8 mouse cellular contexts compared by ENCODE assay signal in the genomic region with DNA sequence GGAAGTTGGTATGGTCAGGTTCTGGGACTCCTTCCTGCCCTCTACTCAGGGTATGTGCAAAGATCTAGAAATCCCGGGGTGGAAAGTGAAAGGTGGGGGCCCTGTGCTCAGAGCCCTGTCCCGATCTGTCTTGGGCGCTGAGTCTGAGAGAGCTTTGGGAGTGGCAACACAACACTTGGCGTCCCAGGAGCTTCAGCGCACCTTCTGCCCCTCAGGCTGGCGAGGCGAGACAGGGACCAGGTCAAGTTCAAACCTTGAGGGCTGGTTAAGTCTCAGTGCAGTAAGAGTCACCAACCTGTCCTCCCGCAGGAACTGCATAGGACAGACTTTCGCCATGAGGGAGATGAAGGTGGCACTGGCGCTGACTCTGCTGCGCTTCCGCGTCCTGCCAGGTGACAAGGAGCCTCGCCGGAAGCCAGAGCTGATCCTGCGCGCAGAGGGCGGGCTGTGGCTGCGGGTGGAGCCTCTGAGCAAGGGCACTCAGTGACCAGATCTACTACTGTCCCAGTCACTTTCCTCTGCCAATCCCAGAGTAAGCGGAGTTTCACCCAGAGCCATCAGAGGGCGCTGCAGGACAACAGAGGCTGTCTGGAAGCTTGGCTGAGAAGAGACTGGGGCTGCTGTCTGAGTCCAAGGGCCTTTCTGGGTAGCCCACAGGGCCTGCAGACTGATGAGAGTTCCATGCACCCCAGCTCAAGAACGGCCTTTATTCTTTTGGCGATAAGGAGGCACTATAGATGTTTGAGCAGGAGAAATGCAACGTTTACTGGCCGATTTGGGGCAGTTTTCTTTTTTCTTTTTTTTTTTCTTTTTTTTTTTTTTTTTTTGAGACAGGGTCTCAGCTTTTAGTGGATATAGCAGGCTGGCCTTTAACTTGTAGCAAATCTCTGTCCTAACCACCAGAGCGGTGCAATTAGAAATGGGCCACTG. TPM values are rescaled to one million over a fixed set of nuclear protein-coding genes. Genes with fewer than 3 reads are reported as not detected.
DNase-seq lines count a peak whose midpoint lies in the region; ATAC-seq and TF ChIP-seq lines count a peak whose summit lies in the region.

No protein-coding gene starts in this region.

- peak overlapping the region; percentile 76 for H3K4me2 ChIP-seq in heart, embryonic 12.5 days
- peak overlapping the region; percentile 52 for H3K4me2 ChIP-seq in kidney, postnatal 0 days (ENCODE audit: low read length)

- peaks cover 11% of the 10 kb centered on the region for H3K4me1 ChIP-seq in erythroblast, embryonic 14.5 days (ENCODE audit: control insufficient read depth)
- peaks cover 7% of the 10 kb centered on the region; the same call in 1 of the 2 replicates for H3K4me1 ChIP-seq in heart, embryonic 12.5 days (replicated peaks)
- H3K4me1 ChIP-seq in kidney, postnatal 0 days (replicated peaks; ENCODE audit: insufficient read depth, low read length): no peaks in the 10 kb centered on the region
- H3K4me1 ChIP-seq in liver, adult 2 months (ENCODE audit: control insufficient read depth, insufficient read depth, low read length): no peaks in the 10 kb centered on the region; the same call in 1 of the 2 replicates

- H3K79me2 ChIP-seq in liver, adult 2 months (ENCODE audit: control insufficient read depth, insufficient read depth, low read length): no peaks in the 10 kb centered on the region

- H3K9ac ChIP-seq in heart, embryonic 12.5 days: peak overlapping the region; percentile 70
- H3K9ac ChIP-seq in kidney, postnatal 0 days (ENCODE audit: low read depth, low read length): peak overlapping the region; percentile 46; the same call in 1 of the 2 replicates
- 0 out of 2 replicates have a peak overlapping the region, but pooled peaks have one; percentile 26 for H3K9ac ChIP-seq in liver, adult 2 months (ENCODE audit: low read depth, low read length)

- ATAC-seq in heart, embryonic 12.5 days (ENCODE audit: insufficient number of reproducible peaks, low FRiP score): peak; percentile 78
- peak; percentile 90 for ATAC-seq in kidney, postnatal 0 days (replicated peaks; ENCODE audit: low FRiP score, low read depth)
- peak; percentile 85 for ATAC-seq in monocyte, adult 5-6 weeks (replicated peaks; ENCODE audit: insufficient number of reproducible peaks, low FRiP score, low TSS enrichment, poor library complexity, severe bottlenecking)

- TF ChIP-seq CTCF in kidney, postnatal 0 days (IDR thresholded peaks at IDR 0.05; ENCODE audit: low read depth): peak; percentile 94
- peak; percentile 84 for TF ChIP-seq CTCF in liver, adult 2 months (IDR thresholded peaks at IDR 0.05; ENCODE audit: low read depth, low read length)

- H3K27ac ChIP-seq in heart, embryonic 12.5 days (ENCODE audit: poor library complexity, severe bottlenecking): 0 out of 2 replicates have a peak overlapping the region, but pooled peaks have one; percentile 1
- no peak overlapping the region for H3K27ac ChIP-seq in kidney, postnatal 0 days
- H3K27ac ChIP-seq in liver, adult 2 months (replicated peaks; ENCODE audit: insufficient read depth, low read depth, low read length): no peak overlapping the region

- DNase-seq in CD4-positive, CD25-positive, alpha-beta regulatory T cell, adult 2 months (ENCODE audit: low read depth, low spot score): peak; percentile 92
- peak; percentile 22 for DNase-seq in brain, embryonic 18.5 days (ENCODE audit: low read depth, low spot score)
- peak; percentile 90 for DNase-seq in kidney, postnatal 0 days (ENCODE audit: low spot score)
- DNase-seq in liver, adult 2 months (ENCODE audit: extremely low read depth, low read depth, low spot score): peak; percentile 47
- DNase-seq in spleen, postnatal 36 days (ENCODE audit: low spot score in 2 of 2): peak; percentile 84 to 88

- H3K36me3 ChIP-seq in erythroblast, embryonic 14.5 days (ENCODE audit: control insufficient read depth): no peaks in the 10 kb centered on the region
- peaks cover 10% of the 10 kb centered on the region; the same call in 1 of the 2 replicates for H3K36me3 ChIP-seq in heart, embryonic 12.5 days
- H3K36me3 ChIP-seq in kidney, postnatal 0 days (ENCODE audit: insufficient read depth, low read length): peaks cover 12% of the 10 kb centered on the region
- H3K36me3 ChIP-seq in liver, adult 2 months (ENCODE audit: control insufficient read depth, insufficient read depth, low read length): peaks cover 20% of the 10 kb centered on the region

- no peaks in the 10 kb centered on the region for H3K27me3 ChIP-seq in erythroblast, embryonic 14.5 days (ENCODE audit: control insufficient read depth)
- H3K27me3 ChIP-seq in heart, embryonic 12.5 days (replicated peaks): no peaks in the 10 kb centered on the region
- H3K27me3 ChIP-seq in kidney, postnatal 0 days (ENCODE audit: insufficient read depth, low read length): no peaks in the 10 kb centered on the region
- no peaks in the 10 kb centered on the region for H3K27me3 ChIP-seq in liver, adult 2 months (ENCODE audit: control insufficient read depth, insufficient read depth, low read length)

- H3K4me3 ChIP-seq in erythroblast, embryonic 14.5 days (replicated peaks): peak overlapping the region; percentile 61
- peak overlapping the region; percentile 49 for H3K4me3 ChIP-seq in heart, embryonic 12.5 days
- H3K4me3 ChIP-seq in kidney, postnatal 0 days (replicated peaks; ENCODE audit: low read depth, low read length): peak overlapping the region; percentile 18
- H3K4me3 ChIP-seq in liver, adult 2 months (ENCODE audit: insufficient read depth, low read depth, low read length): peak overlapping the region; percentile 13

- no peaks in the 10 kb centered on the region for H3K9me3 ChIP-seq in erythroblast, embryonic 14.5 days (ENCODE audit: control insufficient read depth, low read length)
- H3K9me3 ChIP-seq in heart, embryonic 12.5 days (replicated peaks): no peaks in the 10 kb centered on the region
- no peaks in the 10 kb centered on the region for H3K9me3 ChIP-seq in kidney, postnatal 0 days (replicated peaks; ENCODE audit: low read length)

- TF ChIP-seq POLR2A in liver, adult 2 months (IDR thresholded peaks at IDR 0.05; ENCODE audit: extremely low read depth, insufficient read depth, low read length): no peak

- WGBS in heart, embryonic 12.5 days: 11% methylated on average over 26 of the region's 26 CpGs
- WGBS in kidney, postnatal 0 days: 18% methylated on average over 26 of the region's 26 CpGs
- WGBS in liver, adult 2 months: 59% methylated on average over 26 of the region's 26 CpGs

RNA-seq across cellular contexts. Expression of a gene that starts 7.7 kb away (rescaled TPM):
- polyA plus RNA-seq in erythroblast, embryonic 14.5 days (2012): 0.02 TPM in 1 of 2 replicates, not detected in the other
- 18.3 and 19.2 TPM in 2 replicates for polyA plus RNA-seq in heart, embryonic 12.5 days (2016; fragmentation: Nextera tagmentation; extraction: Ambion mirVana)
- 24.0 and 25.4 TPM in 2 replicates for polyA plus RNA-seq in kidney, postnatal 0 days (2015; fragmentation: Nextera tagmentation; extraction: Ambion mirVana)
- 4.1 and 4.9 TPM in 2 replicates for total RNA-seq in liver, adult 2 months (2014; rRNA removed)
- polyA plus RNA-seq in liver, adult 2 months (2012; rRNA removed): 3.4 and 5.1 TPM in 2 replicates
- 94.6 to 125 TPM (median 116 TPM) in 3 replicates for total RNA-seq in monocyte, adult 5-6 weeks (2017)

RNA-seq across cellular contexts. Expression of a gene that starts 22.8 kb away (rescaled TPM):
- not detected in 2 replicates for polyA plus RNA-seq in erythroblast, embryonic 14.5 days (2012)
- 6.1 and 7.1 TPM in 2 replicates for polyA plus RNA-seq in heart, embryonic 12.5 days (2016; fragmentation: Nextera tagmentation; extraction: Ambion mirVana)
- 6.6 and 6.8 TPM in 2 replicates for polyA plus RNA-seq in kidney, postnatal 0 days (2015; fragmentation: Nextera tagmentation; extraction: Ambion mirVana)
- total RNA-seq in liver, adult 2 months (2014; rRNA removed): 10.2 and 14.1 TPM in 2 replicates
- 18.7 and 20.1 TPM in 2 replicates for polyA plus RNA-seq in liver, adult 2 months (2012; rRNA removed)
- 0.11 to 1.2 TPM (median 1.1 TPM) in 3 replicates for total RNA-seq in monocyte, adult 5-6 weeks (2017)

Comparison
In these comparisons a context has a peak if more than half of its experiments do, and no peak if none do; other contexts are left out.
1. DNase-seq: peak in every context shown above with its lines; median percentile 92 in CD4-positive, CD25-positive, alpha-beta regulatory T cell, adult 2 months; 90 in kidney, postnatal 0 days; 86 in spleen, postnatal 36 days; 47 in liver, adult 2 months; 22 in brain, embryonic 18.5 days.